Mouse (Mus musculus) retina, adult 2 months (tissue): ENCODE results near the gene Tmem161b.

Experiments used
- DNase-seq: peaks from one replicate; pipeline ENCODE4 v3.0.0-alpha.2; 2012; ENCODE audit warnings: low read depth, low spot score

Tmem161b gene

DNA sequence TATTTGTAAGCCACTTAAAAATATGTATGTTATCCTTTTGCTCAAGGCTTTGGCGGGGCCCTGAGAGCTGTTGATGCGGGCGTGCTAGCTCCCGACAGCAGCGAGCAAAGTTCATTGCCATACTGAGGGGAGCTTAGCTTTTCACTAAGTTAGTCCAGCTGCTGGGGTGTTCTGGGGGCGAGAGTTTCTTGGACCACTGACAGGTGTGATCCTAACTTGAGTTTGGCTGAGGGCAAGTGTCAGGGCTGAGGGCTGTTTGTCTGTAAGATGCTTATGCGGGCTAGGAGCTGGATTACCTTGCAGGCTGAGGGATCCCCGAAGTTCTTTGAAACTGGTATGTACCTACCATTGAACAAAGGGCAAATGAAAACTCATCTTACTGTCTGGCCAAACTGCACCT lies 123.0 kb downstream of the Tmem161b start:
- DNase-seq = no peak
